Mouse (Mus musculus) adrenal gland, adult 8-10 months (tissue): ENCODE data around the gene 4930442H23Rik. TPM values are rescaled to one million over a fixed set of nuclear protein-coding genes. Genes with fewer than 3 reads are reported as not detected.

Source experiments
- DNase-seq: peaks from one replicate; pipeline ENCODE4 v3.0.0; 2022
- total RNA-seq, 4 experiments: library from RNA; stranded (reverse); gene quantifications; 2 replicates each; pipeline ENCODE4 v1.2.4; 2022

4930442H23Rik gene
- total RNA-seq, 4 experiments from 2014 or later: not detected

DNA sequence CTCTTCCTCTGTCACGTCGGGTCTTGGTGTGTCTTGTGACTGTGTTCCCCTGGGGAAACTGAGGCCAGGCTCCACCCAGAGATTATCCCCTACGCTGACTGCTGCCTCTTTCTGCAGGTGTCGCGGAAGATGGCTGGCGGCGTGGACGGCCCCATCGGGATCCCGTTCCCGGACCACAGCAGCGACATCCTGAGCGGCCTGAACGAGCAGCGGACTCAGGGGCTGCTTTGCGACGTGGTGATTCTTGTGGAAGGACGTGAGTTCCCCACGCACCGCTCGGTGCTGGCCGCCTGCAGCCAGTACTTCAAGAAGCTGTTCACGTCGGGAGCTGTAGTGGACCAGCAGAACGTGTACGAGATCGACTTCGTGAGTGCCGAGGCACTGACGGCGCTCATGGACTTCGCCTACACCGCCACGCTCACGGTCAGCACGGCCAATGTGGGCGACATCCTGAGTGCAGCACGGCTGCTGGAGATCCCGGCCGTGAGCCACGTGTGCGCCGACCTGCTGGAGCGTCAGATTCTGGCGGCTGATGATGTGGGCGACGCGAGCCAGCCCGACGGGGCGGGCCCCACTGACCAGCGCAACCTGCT is 39.7 kb downstream of the 4930442H23Rik start:
- DNase-seq: no peak

DNA sequence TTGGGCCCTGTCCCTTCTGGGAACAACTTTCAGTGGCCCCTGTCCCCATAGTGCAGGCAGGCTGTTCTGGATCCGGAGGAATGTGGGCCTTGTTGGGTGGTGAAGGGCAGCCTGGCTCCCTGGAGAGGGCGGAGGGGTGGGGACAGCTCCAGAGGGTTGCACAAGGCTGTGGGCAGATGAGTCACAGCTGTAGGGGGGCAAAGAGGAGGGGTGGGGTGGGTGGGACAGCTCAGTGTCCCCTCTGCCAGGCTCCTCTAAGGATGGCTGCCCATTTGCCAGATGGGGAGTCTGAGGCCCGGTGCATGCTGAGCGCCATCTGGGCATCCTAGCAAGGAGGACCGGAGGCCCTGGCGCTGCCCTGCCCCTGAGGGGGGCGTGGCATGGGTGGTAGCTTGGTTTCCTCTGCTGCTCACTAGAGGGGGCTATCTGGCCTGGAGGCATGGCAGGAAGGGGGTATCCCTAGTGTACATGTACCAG is 40.5 kb downstream of the 4930442H23Rik start:
- no peak for DNase-seq

DNA sequence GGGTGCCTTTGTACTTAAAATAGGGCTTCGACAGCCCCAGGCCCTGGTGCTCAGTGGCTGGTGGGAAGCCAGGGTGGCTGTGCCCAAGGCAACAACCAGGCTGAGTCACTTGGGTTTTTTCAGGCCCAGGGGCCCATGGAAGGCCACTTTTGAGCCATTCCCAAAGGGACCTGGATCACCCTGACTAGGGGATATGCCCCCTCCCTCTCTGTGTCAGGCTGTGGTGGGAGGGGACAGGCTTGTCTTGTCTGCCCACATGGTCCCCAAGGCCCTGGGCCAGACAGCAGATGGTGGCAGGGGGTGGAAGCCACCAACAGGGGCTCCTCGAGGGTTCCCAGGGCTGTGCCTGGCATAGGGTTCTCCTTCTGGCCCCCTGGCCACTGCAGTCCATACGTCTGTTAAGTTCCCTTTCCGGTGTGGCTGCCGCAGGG is 41.1 kb downstream of the 4930442H23Rik start:
- peak; percentile 76 for DNase-seq

DNA sequence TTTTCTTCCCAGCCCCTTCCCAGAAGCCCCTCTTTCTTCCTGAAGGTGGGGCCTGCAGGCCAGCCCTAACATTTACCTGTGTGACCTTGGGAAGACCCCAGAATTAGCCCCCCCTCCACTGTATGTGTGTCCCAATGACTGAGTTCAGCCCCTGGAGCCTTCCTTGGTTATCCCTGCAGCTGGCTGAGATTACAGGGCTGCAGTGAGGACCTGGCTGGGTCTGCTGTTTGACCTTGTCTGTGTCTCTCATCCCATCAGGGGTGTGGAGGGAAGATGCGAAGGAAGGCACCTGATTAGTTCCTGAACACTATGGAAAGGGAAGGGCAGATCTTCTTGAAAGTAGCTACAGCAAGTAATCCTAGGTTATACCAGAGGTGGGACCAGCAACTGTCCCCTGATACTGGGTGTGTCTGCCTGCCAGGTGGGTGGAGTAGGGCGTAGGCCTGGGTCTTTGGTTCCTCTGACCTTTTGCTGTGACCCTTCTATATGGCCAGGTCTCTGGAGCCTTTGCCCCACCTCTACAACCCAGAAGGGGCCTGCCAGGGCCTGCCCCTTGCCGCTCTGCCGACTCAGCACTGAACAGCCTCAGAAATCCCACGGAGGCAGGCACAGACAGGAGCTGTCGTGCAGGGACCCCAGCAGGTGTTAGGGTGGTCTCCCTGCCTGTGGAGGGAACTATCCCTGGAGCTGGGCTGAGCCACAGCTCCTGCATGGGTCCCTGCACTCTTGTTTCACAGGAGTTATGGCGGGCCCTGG is 42.0 kb downstream of the 4930442H23Rik start:
- no peak for DNase-seq

DNA sequence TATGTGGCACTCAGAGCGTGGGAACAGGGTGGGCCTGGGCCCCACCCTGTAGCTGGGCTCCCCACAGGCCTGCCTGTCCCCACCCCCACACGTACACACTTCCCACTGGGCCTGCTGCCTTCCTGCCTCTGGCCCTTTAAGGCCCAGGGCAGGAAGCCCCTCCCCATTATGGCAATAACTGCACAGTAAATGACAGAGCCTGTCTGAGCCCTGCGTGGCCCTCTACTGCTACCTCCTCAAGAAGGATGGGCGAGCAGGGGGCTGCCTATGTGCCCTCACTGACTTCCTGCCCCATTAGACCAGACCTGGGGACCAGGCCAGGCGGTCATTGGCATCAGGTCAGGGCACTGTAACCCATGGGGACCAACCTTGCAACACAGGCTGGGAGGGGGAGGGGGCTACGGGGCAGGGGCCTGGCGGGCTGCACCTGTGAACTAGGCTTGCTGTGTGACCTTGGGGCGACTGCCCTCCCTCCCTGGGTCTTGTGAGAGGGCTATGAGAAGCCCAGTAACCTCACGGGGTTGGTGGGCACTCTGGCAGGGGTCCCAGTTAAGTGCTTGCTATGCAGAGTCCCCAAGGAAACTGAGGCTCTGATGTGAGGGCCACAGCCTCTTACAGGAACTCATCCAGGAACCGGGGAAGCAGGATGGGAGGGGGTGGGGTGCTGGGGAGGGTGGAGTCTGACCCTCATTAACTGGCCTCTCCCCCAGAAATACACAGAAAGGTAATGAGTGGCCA is 42.8 kb downstream of the 4930442H23Rik start:
- no peak for DNase-seq

DNA sequence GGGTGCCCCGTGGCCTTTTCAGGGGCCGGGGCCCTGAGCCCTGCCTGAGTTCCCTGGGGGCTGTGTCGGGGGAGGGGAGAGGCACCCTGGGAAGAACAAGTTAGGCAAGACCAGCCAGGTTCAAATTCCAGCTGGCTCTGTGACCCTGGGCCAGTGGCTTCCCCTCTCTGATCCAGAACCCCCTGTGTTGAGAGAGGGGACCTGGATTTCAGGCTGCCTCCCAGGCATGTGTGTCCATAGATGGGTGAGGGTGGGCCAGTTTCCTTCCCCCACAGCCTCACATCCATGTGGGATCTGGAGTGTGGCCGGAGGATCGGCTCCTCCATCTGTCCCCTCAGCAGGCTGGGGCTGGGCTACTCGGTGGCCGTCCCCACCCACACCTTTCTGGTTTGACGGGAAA is 43.6 kb downstream of the 4930442H23Rik start:
- no peak for DNase-seq

DNA sequence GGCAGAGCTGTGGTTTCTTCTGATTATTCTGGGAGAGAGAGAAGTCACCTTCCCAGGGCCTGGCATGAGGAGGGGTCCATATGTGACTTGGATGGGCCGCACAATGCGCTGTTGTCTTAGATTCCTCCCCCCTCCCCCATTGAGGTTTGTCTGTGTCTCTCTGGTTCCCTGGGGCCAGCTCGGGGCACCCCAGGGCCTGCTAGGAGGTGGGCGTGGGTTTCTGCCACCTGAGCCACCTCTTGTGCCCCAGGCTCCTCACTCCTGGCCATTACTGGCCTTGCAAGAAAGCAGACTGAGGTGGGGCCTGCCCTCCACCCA is 44.2 kb downstream of the 4930442H23Rik start:
- DNase-seq: no peak

DNA sequence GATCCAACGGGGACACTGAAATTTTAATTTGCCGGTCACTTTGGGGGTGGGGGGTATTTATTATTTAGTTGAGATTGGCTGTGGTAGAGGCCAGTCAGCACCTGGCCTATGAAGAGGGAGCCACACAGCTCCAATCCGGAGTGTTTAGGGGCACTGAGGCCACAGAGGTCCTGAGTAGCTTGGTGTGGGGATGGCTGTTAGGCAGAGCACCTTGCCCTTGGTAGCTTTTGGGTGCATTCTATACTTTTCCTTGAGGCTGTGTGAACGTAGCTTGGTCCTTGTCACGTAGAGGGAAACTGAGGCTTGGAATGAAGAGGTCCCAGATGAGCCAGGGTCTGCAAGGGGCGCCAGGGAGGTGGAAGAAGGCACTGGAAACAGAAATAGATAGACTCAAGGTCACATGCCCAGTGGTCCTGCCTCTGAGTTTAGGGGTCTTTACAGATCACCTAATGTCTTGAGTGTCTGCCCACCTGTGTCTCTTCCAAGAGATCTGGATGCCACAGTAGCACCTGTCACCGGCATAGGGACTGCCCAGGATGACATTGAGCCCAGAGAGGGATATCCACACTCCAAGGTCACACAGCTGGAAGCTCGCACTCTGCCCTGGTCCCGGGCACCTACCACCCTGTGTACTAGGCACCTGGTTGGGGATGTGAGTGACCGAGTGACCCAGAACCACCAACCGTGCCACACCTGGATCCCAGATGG is 44.7 kb downstream of the 4930442H23Rik start:
- no peak for DNase-seq

DNA sequence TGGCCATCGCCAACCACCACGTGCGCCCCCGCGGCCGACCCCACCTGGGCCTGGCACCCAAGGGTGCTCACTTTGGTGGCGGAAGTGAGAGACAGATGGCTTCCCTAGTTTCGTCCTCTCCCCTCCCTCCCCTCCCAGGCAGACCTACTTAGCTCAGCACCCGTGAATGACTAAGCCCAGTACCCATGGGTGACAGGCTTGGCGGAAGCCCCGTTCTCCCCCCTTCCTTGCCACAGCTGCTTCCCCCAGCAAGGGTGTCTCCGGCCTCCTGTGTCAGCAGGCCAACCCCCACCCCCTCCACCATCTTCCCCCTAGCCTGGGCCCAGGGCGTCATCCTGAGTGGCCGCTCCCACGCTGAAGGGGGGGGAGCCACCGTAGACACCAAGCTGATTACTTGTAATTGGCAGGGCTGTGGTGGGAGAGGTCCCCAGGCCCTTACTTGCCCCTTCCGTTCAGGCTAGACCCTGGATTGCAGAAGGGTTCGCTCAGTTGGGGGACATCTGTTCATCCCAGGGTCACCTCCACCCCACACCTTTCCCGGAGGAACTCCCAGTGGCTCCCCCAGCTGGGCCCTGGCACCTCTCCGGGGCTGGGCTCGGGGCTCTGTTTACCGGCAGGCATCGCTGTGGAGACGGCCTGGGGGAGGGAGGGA is 45.4 kb downstream of the 4930442H23Rik start:
- DNase-seq: no peak

DNA sequence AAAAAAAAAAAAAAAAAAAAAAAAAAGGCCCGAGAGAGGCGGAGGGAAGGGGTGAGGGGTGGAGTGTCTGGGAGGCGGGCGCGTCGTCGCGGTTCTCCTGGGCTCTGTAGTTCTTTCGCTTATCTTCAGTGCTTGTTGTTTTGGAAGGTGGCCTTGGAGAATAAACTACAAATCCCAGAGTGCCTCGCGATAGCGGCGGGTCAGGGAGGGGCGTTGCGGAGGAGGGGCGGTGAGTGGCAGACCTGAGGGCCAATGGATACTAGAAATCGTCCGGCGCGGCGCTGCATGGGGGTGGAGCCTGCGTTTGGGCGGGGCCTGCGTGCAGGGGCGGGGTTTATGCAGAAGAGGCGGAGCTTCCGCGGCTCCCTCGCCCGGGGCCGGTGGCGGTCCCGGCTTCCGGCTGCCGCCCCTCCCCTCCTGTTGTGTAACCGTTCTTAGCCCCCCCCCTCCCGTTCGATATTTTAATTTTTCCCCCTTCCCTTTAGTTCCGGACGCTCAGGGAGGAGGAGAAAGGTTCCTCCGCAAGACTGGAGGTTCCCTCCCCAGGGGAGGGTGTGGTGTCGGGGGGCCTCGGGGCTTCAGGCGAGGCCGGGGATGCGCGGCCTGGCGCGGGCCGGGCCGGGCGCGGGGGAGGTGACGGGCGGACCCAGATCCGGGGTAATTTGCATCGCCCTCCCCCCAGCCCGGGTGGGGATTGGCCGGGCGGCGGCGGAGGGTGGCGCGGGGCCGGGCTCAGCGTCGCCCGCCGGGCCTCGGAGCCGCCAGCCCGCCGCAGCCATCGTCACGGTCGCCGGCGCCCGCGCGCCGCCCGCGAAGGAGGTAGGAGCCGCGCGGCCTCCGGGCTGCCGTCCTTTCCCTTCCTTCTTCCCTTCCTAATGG is 46.2 kb downstream of the 4930442H23Rik start:
- DNase-seq: peak; percentile 99

DNA sequence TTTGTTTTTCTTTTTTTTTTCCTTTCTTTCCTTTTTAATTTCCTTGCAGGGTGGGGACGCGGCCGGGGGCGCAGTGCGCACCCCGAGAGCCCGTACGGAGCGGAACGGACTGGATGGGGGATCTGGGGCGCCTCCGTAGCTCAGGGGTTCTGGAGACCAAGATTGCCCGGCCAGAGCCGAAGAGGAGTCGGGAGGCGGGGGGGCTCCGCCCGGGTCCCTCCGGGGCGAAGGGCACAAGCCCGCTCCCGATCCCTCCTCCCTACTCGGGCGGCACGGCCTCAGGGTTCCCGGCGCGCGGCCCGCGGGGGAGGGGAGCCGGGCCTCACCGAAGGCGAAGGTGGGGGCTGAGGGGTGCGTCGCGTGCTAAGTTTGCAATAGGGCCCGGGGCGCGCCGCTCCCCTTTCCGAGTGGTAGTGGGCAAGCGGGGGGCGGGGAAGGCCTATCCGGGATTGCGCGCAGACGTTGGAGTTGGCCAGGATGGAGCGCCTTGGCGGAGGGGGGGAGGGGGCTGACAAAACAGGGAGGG is 46.9 kb downstream of the 4930442H23Rik start:
- DNase-seq: peak; percentile 81

DNA sequence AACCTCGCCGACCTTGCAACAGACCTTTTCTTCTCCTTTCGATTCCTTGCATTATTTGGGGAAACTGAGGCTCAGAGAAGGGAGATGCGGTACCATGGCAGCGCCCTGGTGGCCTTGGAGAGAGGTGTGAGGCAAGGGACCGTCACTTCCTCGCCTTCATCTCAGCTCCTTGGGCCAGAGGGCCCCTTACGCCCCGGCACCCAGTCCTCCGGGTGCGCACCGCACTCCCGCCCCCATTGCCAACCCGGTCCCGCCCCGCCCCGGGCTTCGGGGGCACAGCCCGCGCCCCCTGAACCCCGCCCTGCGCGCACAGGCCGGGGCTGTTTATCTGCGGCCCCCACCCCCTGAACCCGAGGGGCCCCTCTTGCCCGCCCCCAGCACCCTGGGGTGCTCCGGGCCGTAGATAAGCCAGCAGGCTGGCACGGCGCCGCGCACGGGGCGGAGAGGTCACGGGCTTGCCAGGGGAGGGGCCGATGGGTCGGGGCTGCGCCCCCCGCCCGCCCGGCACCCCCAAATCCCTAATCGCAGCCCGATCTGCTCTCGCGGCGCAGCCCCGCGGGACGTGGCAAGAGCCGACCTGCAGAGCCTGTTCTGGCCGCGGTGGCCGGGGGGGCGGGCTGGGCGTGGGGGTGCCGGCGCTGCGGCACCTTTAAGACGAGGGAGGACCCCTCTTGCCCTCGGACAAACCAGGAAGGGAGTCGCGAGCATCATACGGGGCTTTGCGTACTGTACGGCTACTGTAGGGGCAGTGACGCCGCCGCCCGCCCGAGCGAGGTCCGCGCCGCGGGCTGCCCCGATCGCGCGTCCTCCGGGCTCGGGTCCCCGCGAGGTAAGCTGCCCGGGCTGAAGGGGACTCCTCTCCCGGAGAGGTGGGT is 47.6 kb downstream of the 4930442H23Rik start:
- DNase-seq: peak; percentile 76

DNA sequence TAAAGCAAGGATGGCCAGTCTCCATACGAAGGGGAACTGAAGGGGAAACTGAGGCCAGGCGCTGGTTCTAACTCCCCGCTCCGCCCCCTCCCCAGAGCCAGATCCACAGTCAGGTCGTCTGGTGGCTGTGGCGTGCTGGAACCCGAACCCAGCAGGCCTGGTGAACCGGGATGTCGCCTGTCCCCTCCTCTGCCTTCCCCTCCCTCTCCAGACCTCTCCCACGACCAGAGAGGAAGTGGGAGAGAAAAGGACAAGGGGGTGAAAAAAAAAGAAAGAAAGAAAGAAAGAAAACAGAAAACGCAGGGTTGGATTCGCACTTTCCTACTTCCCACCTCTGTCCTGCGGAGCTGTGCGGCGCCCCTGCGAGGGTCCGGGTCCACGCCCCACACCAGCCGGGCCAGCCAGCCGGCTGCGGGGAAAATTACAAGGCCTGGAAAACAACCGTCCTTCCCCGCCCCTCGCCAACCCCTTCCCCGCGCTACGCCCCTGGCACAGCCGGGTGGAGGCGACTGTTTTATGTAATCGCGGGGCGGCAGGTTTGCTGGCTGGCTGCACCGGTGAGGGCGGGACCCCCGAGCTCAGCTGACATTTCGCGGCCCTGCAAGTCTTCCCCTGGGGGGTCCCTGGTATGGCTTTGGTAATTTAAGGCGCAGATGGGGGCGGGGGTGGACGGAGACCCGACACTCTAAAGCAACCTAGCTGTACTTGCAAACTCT is 48.5 kb downstream of the 4930442H23Rik start, which contains the start of gene Zbtb7a:
Zbtb7a (plus strand) TSS at position 255 of the 716 bp plus-strand sequence.
- no peak for DNase-seq

DNA sequence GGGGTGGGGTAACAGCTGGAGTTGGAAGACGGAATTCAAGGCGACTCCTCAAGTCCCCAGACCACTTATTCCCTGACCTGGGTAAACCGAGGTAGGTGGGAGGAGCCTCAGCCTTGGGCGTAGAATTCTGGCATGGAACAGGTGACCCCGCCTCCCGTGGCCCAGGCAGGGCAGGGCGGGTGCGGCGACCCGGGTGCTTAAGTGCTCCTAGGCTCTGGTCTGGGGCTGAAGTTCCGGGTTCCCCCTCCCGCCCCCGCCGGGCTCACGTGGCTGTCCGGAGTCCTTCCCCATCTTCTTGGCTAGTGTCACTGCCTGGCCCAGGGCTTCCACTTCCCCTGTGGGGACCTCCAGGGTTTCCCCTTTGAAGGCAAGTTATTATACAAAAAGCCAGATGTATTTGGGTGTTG is 49.5 kb downstream of the 4930442H23Rik start:
- DNase-seq: no peak

Other genes with a start within 250 kb of the 4930442H23Rik start
- 10 to 100 TPM in 2 of 4 experiments, 1 to 10 TPM in 2; 9.4 to 16.6 (median 12.9) TPM for gene Gng7, start 168.9 kb downstream of the 4930442H23Rik start, total RNA-seq
- 1 to 10 TPM; 3.6 to 6.5 (median 4.4) TPM for gene Diras1, start 158.2 kb downstream of the 4930442H23Rik start, total RNA-seq
- 10 to 100 TPM; 50.7 to 86.9 (median 66.5) TPM for gene Slc39a3, start 146.4 kb downstream of the 4930442H23Rik start, total RNA-seq
- gene Sgta, start 123.7 kb downstream of the 4930442H23Rik start, total RNA-seq: 100 to 1,000 TPM; 185 to 247 (median 197) TPM
- 10 to 100 TPM; 43.6 to 59.2 (median 45.7) TPM for gene Thop1, start 113.8 kb downstream of the 4930442H23Rik start, total RNA-seq
- gene Creb3l3, start 85.0 kb downstream of the 4930442H23Rik start, total RNA-seq: 1 to 10 TPM in 2 of 4 experiments, under 1 TPM in 2; 0.35 to 2.7 (median 1.3) TPM
- gene Map2k2, start 77.9 kb downstream of the 4930442H23Rik start, total RNA-seq: 100 to 1,000 TPM; 169 to 227 (median 204) TPM
- gene Zbtb7a, start 48.6 kb downstream of the 4930442H23Rik start, total RNA-seq: 10 to 100 TPM; 86.5 to 94.0 (median 92.3) TPM
- gene Pias4, start 15.9 kb downstream of the 4930442H23Rik start, total RNA-seq: 10 to 100 TPM; 22.8 to 32.5 (median 30.1) TPM
- gene Eef2, start 7.2 kb downstream of the 4930442H23Rik start, total RNA-seq: 1,000 to 10,000 TPM; 1,447 to 1,655 (median 1,598) TPM
- gene Dapk3, start 844 bp downstream of the 4930442H23Rik start, total RNA-seq: 10 to 100 TPM; 67.7 to 88.0 (median 81.8) TPM
- gene Nmrk2, start 18.2 kb upstream of the 4930442H23Rik start, total RNA-seq: not detected
- gene Atcay, start 47.0 kb upstream of the 4930442H23Rik start, total RNA-seq: 1 to 10 TPM; 3.8 to 6.4 (median 4.4) TPM
- 10 to 100 TPM; 27.6 to 35.6 (median 30.0) TPM for gene Zfr2, start 49.3 kb upstream of the 4930442H23Rik start, total RNA-seq
- gene Matk, start 69.1 kb upstream of the 4930442H23Rik start, total RNA-seq: 1 to 10 TPM in 3 of 4 experiments, under 1 TPM in 1; 0.67 to 2.1 (median 1.5) TPM
- gene Mrpl54, start 83.1 kb upstream of the 4930442H23Rik start, total RNA-seq: 100 to 1,000 TPM; 100 to 139 (median 113) TPM
- 10 to 100 TPM; 61.9 to 72.3 (median 66.4) TPM for gene Apba3, start 83.1 kb upstream of the 4930442H23Rik start, total RNA-seq
- gene Tjp3, start 107.7 kb upstream of the 4930442H23Rik start, total RNA-seq: under 1 TPM; 0.22 to 0.81 (median 0.29) TPM
- 10 to 100 TPM; 42.6 to 61.1 (median 53.3) TPM for gene Pip5k1c, start 109.1 kb upstream of the 4930442H23Rik start, total RNA-seq
- gene Cactin, start 137.3 kb upstream of the 4930442H23Rik start, total RNA-seq: 10 to 100 TPM; 37.7 to 47.5 (median 42.5) TPM
- gene Tbxa2r, start 144.9 kb upstream of the 4930442H23Rik start, total RNA-seq: 10 to 100 TPM; 35.6 to 52.1 (median 42.0) TPM
- gene Gipc3, start 159.4 kb upstream of the 4930442H23Rik start, total RNA-seq: 10 to 100 TPM in 2 of 4 experiments, 1 to 10 TPM in 2; 3.7 to 17.7 (median 9.3) TPM
- gene Hmg20b, start 166.6 kb upstream of the 4930442H23Rik start, total RNA-seq: 100 to 1,000 TPM in 3 of 4 experiments, 10 to 100 TPM in 1; 94.2 to 121 (median 112) TPM
- gene Mfsd12, start 173.6 kb upstream of the 4930442H23Rik start, total RNA-seq: 10 to 100 TPM; 18.3 to 25.7 (median 22.0) TPM
- gene 4930404N11Rik, start 182.0 kb upstream of the 4930442H23Rik start, total RNA-seq: 1 to 10 TPM; 1.6 to 5.3 (median 2.4) TPM
- gene Fzr1, start 194.7 kb upstream of the 4930442H23Rik start, total RNA-seq: 10 to 100 TPM; 47.1 to 52.7 (median 49.9) TPM
- 10 to 100 TPM; 49.8 to 60.2 (median 55.0) TPM for gene Dohh, start 200.6 kb upstream of the 4930442H23Rik start, total RNA-seq
- gene Gm48551, start 200.6 kb upstream of the 4930442H23Rik start, total RNA-seq: 1 to 10 TPM in 2 of 4 experiments, under 1 TPM in 2; 0.65 to 2.9 (median 1.0) TPM
- gene Gm48552, start 205.2 kb upstream of the 4930442H23Rik start, total RNA-seq: 1 to 10 TPM; 2.0 to 4.2 (median 2.6) TPM
- 1 to 10 TPM in 2 of 4 experiments, under 1 TPM in 2; 0.78 to 2.0 (median 0.96) TPM for gene Smim24, start 209.2 kb upstream of the 4930442H23Rik start, total RNA-seq